Mouse (Mus musculus) heart, adult 9 months (tissue): ENCODE results near the gene Prdm16.
A peak's percentile ranks its signal among the peaks of the same experiment; 100 is the strongest.

ENCODE experiments used
- DNase-seq, 2 experiments: peaks; one replicate each; pipeline ENCODE4 v3.0.0; 2022; ENCODE audit warnings: low spot score in 2 of 2

Prdm16 gene

GRCm38 (mm10) chr4:154516470-154516869 is 120.2 kb downstream of the Prdm16 start:
- DNase-seq = no peak

GRCm38 (mm10) chr4:154513664-154514063 is 123.0 kb downstream of the Prdm16 start:
- no peak for DNase-seq

GRCm38 (mm10) chr4:154512518-154513090 is 124.1 kb downstream of the Prdm16 start:
- no peak for DNase-seq

GRCm38 (mm10) chr4:154511767-154512166 is 124.9 kb downstream of the Prdm16 start:
- no peak for DNase-seq

GRCm38 (mm10) chr4:154506774-154507435 is 129.8 kb downstream of the Prdm16 start:
- DNase-seq = no peak

GRCm38 (mm10) chr4:154505313-154505712 is 131.4 kb downstream of the Prdm16 start:
- DNase-seq = no peak

- DNase-seq = no peak
Measured at GRCm38 (mm10) chr4:154503260-154503829, 133.3 kb downstream of the Prdm16 start.

- no peak for DNase-seq
Measured at GRCm38 (mm10) chr4:154502403-154503000, 134.2 kb downstream of the Prdm16 start.

- DNase-seq = no peak
Measured at GRCm38 (mm10) chr4:154500695-154501094, 136.0 kb downstream of the Prdm16 start.

- DNase-seq = peak; percentile 76 to 87
Measured at GRCm38 (mm10) chr4:154499701-154500523, 136.8 kb downstream of the Prdm16 start.

GRCm38 (mm10) chr4:154497423-154498175 is 139.1 kb downstream of the Prdm16 start:
- no peak for DNase-seq

GRCm38 (mm10) chr4:154496991-154497390 is 139.7 kb downstream of the Prdm16 start:
- DNase-seq = peak; percentile 91 to 93

- no peak for DNase-seq
Measured at GRCm38 (mm10) chr4:154496522-154496921, 140.2 kb downstream of the Prdm16 start.

GRCm38 (mm10) chr4:154493996-154494395 is 142.7 kb downstream of the Prdm16 start:
- no peak for DNase-seq

GRCm38 (mm10) chr4:154492714-154493121 is 144.0 kb downstream of the Prdm16 start:
- no peak for DNase-seq

- no peak for DNase-seq
Measured at GRCm38 (mm10) chr4:154492268-154492667, 144.4 kb downstream of the Prdm16 start.

GRCm38 (mm10) chr4:154488031-154488430 is 148.6 kb downstream of the Prdm16 start:
- no peak for DNase-seq

GRCm38 (mm10) chr4:154482695-154483094 is 154.0 kb downstream of the Prdm16 start:
- DNase-seq = no peak

GRCm38 (mm10) chr4:154481771-154482637 is 154.7 kb downstream of the Prdm16 start:
- peak in 1 of 2 experiments; percentile 14 for DNase-seq
